Mouse (Mus musculus): Measurements from ENCODE around the gene Eps8. TPM values are rescaled to one million over a fixed set of nuclear protein-coding genes. Genes with fewer than 3 reads are reported as not detected.

The Eps8 gene
- total RNA-seq, 2 experiments from 2014 or later, result 3.0 to 4.2 TPM

- no peak for ATAC-seq (replicated peaks; ENCODE audit: low FRiP score, poor library complexity, severe bottlenecking)
These were observed 25.0 kb downstream of the Eps8 start for GRCm38 (mm10) chr6:137629603-137630231.

- ATAC-seq (replicated peaks; ENCODE audit: low FRiP score, poor library complexity, severe bottlenecking), result no peak
These were observed 26.0 kb downstream of the Eps8 start for GRCm38 (mm10) chr6:137628715-137629114.

GRCm38 (mm10) chr6:137621021-137621420, 33.7 kb downstream of the Eps8 start:
- ATAC-seq (replicated peaks; ENCODE audit: low FRiP score, poor library complexity, severe bottlenecking), result no peak

GRCm38 (mm10) chr6:137613903-137614302, 40.8 kb downstream of the Eps8 start:
- no peak for ATAC-seq (replicated peaks; ENCODE audit: low FRiP score, poor library complexity, severe bottlenecking)

GRCm38 (mm10) chr6:137612071-137612547, 42.6 kb downstream of the Eps8 start:
- ATAC-seq (replicated peaks; ENCODE audit: low FRiP score, poor library complexity, severe bottlenecking), result no peak

GRCm38 (mm10) chr6:137608160-137608930, 46.3 kb downstream of the Eps8 start:
- ATAC-seq (replicated peaks; ENCODE audit: low FRiP score, poor library complexity, severe bottlenecking), result no peak

- ATAC-seq (replicated peaks; ENCODE audit: low FRiP score, poor library complexity, severe bottlenecking), result no peak
These were observed 48.1 kb downstream of the Eps8 start for GRCm38 (mm10) chr6:137606541-137606940.

- ATAC-seq (replicated peaks; ENCODE audit: low FRiP score, poor library complexity, severe bottlenecking), result no peak
These were observed 50.0 kb downstream of the Eps8 start for GRCm38 (mm10) chr6:137604417-137605248.

GRCm38 (mm10) chr6:137598306-137598705, 56.4 kb downstream of the Eps8 start:
- ATAC-seq (replicated peaks; ENCODE audit: low FRiP score, poor library complexity, severe bottlenecking), result no peak

- no peak for ATAC-seq (replicated peaks; ENCODE audit: low FRiP score, poor library complexity, severe bottlenecking)
These were observed 57.1 kb downstream of the Eps8 start for GRCm38 (mm10) chr6:137597442-137598058.

- ATAC-seq (replicated peaks; ENCODE audit: low FRiP score, poor library complexity, severe bottlenecking), result no peak
These were observed 62.1 kb downstream of the Eps8 start for GRCm38 (mm10) chr6:137592582-137592981.

- no peak for ATAC-seq (replicated peaks; ENCODE audit: low FRiP score, poor library complexity, severe bottlenecking)
These were observed 65.4 kb downstream of the Eps8 start for GRCm38 (mm10) chr6:137589245-137589618.

GRCm38 (mm10) chr6:137588481-137589244, 66.0 kb downstream of the Eps8 start:
- ATAC-seq (replicated peaks; ENCODE audit: low FRiP score, poor library complexity, severe bottlenecking), result no peak

- ATAC-seq (replicated peaks; ENCODE audit: low FRiP score, poor library complexity, severe bottlenecking), result no peak
These were observed 66.8 kb downstream of the Eps8 start for GRCm38 (mm10) chr6:137587866-137588265.

GRCm38 (mm10) chr6:137585229-137585628, 69.4 kb downstream of the Eps8 start:
- no peak for ATAC-seq (replicated peaks; ENCODE audit: low FRiP score, poor library complexity, severe bottlenecking)

- ATAC-seq (replicated peaks; ENCODE audit: low FRiP score, poor library complexity, severe bottlenecking), result no peak
These were observed 71.6 kb downstream of the Eps8 start for GRCm38 (mm10) chr6:137583056-137583455.

- no peak for ATAC-seq (replicated peaks; ENCODE audit: low FRiP score, poor library complexity, severe bottlenecking)
These were observed 72.3 kb downstream of the Eps8 start for GRCm38 (mm10) chr6:137582207-137582889.

GRCm38 (mm10) chr6:137581331-137582010, 73.2 kb downstream of the Eps8 start:
- ATAC-seq (replicated peaks; ENCODE audit: low FRiP score, poor library complexity, severe bottlenecking), result no peak

All from erythroid progenitor cell, adult 5-6 weeks (primary cell).